Mouse (Mus musculus): ENCODE results near the gene Slc45a3. TPM values are rescaled to one million over a fixed set of nuclear protein-coding genes. Genes with fewer than 3 reads are reported as not detected.

Gene Slc45a3
- 4.0 TPM for polyA plus RNA-seq (2014; fragmentation: Illumina TruSeq; extraction: RNeasy Lipid Tissue Mini Kit (QIAGEN cat#74804); ENCODE audit: low read depth, low replicate concordance)

DNA sequence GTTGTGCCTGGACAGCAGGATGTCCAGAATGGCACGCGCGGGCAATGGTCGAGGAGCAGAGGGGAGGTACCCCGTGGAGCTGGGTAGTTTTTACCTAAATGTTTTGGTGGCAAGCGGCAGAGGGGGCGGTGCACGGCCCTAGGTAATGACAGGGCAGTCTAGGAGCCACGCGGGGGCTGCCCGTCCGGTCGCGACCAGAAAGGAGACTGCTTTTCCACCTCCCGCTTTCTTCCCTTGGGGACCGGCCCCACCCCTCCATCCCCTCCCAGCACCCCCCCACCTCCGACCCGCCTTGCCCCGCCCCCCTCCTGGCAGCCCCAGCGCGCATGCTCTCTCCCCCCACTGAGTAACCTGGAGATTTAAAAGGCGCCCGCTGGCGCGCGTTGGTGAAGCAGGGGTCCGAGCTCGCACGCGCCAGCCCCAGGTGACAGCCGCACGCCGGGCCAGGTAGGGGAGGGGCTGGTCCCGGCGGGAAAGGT lies at the start of gene Slc45a3:
Gene Slc45a3, plus strand, starts transcription at position 362 of the 479 bp plus-strand sequence.

DNA sequence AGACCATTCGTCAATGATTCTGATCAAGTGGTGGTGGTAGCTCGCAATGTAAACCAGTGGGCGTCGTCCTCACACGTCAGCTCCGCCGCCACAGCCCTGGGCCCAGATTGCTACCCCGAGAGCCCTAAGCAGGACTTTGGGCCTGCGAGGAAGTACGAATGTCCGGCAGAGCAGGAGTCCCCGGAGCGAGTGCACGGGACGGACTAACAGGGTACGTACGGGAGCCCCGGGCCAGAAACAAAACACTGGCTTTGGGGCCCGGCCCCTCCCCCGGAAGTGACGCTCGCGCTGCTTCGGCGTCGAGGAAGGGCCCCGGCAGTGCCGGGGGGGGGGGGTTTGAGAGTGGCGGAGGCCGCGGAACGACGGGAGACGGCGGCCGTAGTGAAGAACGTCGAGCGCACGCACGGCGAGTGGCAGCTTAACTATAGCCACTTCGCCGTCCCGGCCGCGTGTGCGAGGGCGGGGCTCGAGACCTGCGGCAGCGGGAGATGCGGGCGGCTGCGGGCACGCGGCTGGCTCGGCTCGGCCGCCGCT lies 44.6 kb downstream of the Slc45a3 start, which contains the start of gene Elk4:
Gene Elk4, plus strand, starts transcription at position 326 of the 534 bp plus-strand sequence.

Other genes starting within 250 kb of the Slc45a3 start
- not detected for gene Slc26a9, start 218.9 kb upstream of the Slc45a3 start, polyA plus RNA-seq (2014; fragmentation: Illumina TruSeq; extraction: RNeasy Lipid Tissue Mini Kit (QIAGEN cat#74804); ENCODE audit: low read depth, low replicate concordance)
- gene Pm20d1, start 165.6 kb upstream of the Slc45a3 start, polyA plus RNA-seq (2014; fragmentation: Illumina TruSeq; extraction: RNeasy Lipid Tissue Mini Kit (QIAGEN cat#74804); ENCODE audit: low read depth, low replicate concordance): 7.5 TPM
- 22.7 TPM for gene Slc41a1, start 135.5 kb upstream of the Slc45a3 start, polyA plus RNA-seq (2014; fragmentation: Illumina TruSeq; extraction: RNeasy Lipid Tissue Mini Kit (QIAGEN cat#74804); ENCODE audit: low read depth, low replicate concordance)
- gene Rab29, start 95.7 kb upstream of the Slc45a3 start, polyA plus RNA-seq (2014; fragmentation: Illumina TruSeq; extraction: RNeasy Lipid Tissue Mini Kit (QIAGEN cat#74804); ENCODE audit: low read depth, low replicate concordance): 6.9 TPM
- gene Nucks1, start 52.4 kb upstream of the Slc45a3 start, polyA plus RNA-seq (2014; fragmentation: Illumina TruSeq; extraction: RNeasy Lipid Tissue Mini Kit (QIAGEN cat#74804); ENCODE audit: low read depth, low replicate concordance): 173 TPM
- 32.1 TPM for gene Elk4, start 44.6 kb downstream of the Slc45a3 start, polyA plus RNA-seq (2014; fragmentation: Illumina TruSeq; extraction: RNeasy Lipid Tissue Mini Kit (QIAGEN cat#74804); ENCODE audit: low read depth, low replicate concordance)
- 115 TPM for gene Mfsd4a, start 105.1 kb downstream of the Slc45a3 start, polyA plus RNA-seq (2014; fragmentation: Illumina TruSeq; extraction: RNeasy Lipid Tissue Mini Kit (QIAGEN cat#74804); ENCODE audit: low read depth, low replicate concordance)
- gene Cdk18, start 176.7 kb downstream of the Slc45a3 start, polyA plus RNA-seq (2014; fragmentation: Illumina TruSeq; extraction: RNeasy Lipid Tissue Mini Kit (QIAGEN cat#74804); ENCODE audit: low read depth, low replicate concordance): 0.52 TPM
- gene Lemd1, start 228.5 kb downstream of the Slc45a3 start, polyA plus RNA-seq (2014; fragmentation: Illumina TruSeq; extraction: RNeasy Lipid Tissue Mini Kit (QIAGEN cat#74804); ENCODE audit: low read depth, low replicate concordance): not detected
- not detected for gene AC124108.1, start 228.5 kb downstream of the Slc45a3 start, polyA plus RNA-seq (2014; fragmentation: Illumina TruSeq; extraction: RNeasy Lipid Tissue Mini Kit (QIAGEN cat#74804); ENCODE audit: low read depth, low replicate concordance)